Mouse (Mus musculus): ENCODE data around the gene Ppp1r9b. TPM values are rescaled to one million over a fixed set of nuclear protein-coding genes. Genes with fewer than 3 reads are reported as not detected.
"Not testable (repeated sequence)": the region's sequence is repeated elsewhere in the genome, so short reads cannot be mapped to it uniquely, and the experiment has no call there.

Ppp1r9b gene
- polyA plus RNA-seq, 1 experiment from 2014 or later = 8.6 TPM

DNA sequence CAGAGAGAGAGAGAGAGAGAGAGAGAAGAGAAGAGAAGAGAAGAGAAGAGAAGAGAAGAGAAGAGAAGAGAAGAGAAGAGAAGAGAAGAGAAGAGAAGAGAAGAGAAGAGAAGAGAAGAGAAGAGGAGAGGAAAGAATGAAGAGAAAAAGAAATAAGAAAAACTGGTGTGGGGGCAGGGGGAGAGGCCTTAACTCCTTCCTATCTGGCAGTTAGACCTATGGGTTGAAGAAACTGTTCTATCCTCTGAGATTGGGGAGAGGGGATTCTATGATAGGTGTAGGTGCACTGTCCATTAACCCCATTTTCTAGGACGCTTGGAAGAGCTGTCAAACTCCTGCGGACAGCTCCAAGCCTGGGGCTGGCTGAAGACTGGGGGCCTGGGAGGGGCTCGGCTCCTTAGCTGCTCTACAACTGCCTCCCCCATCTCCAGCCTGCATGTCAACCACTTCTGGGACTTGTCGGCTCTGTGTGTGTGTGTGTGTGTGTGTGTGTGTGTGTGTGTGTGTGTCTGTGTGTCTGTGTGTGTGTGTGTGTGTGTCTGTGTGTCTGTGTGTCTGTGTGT, 20.1 kb downstream of the Ppp1r9b start:
- H3K27ac ChIP-seq (replicated peaks in 1 of 2; ENCODE audit: control insufficient read depth in 1 of 2, insufficient read depth in 1 of 2, low read depth in 2 of 2, low read length in 2 of 2); H3K27me3 ChIP-seq (ENCODE audit: control insufficient read depth, insufficient read depth, low read length); H3K36me3 ChIP-seq (ENCODE audit: control insufficient read depth, insufficient read depth, low read length); ATAC-seq (ENCODE audit: insufficient number of reproducible peaks, insufficient read depth, low FRiP score, low read depth); H3K9me3 ChIP-seq (ENCODE audit: control insufficient read depth, low read length): not testable (repeated sequence)
- H3K9ac ChIP-seq (ENCODE audit: low read length) = peak overlapping the region; percentile 83; the same call in 1 of the 2 replicates
- WGBS = 14% methylated on average over 4 of the region's 4 CpGs
- peak overlapping the region; percentile 92 for H3K4me2 ChIP-seq (ENCODE audit: low read length)
- H3K4me1 ChIP-seq (ENCODE audit: control insufficient read depth in 2 of 2, insufficient read depth in 2 of 2, low read length in 2 of 2) = peaks cover 34 to 35% of the 10 kb centered on the region in 2 experiments
- H3K4me3 ChIP-seq (ENCODE audit: control insufficient read depth in 1 of 2, insufficient read depth in 1 of 2, low read depth in 1 of 2, low read length in 2 of 2) = peak overlapping the region; percentile 19 to 67; a peak in 3 of 4 replicates

DNA sequence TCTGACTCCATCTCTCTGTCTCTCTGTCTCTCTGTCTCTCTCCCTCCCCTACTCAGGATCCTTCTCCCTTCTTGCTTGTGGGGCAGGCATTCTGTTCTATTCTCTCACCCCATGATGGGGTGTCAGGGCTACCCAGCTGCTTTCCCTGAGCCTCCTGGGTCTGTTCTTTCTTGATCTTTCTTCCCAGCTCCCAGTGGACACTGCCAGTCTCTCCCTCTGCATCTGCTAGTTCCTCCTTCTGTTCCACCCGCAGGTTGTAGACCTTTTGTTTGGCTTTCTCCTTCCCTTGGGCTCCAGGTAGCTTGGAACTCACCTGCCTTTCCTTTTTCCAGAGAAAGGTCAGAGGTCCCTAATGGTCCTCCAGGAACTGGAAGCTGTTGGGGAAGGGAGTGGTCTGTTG, 20.6 kb downstream of the Ppp1r9b start:
- WGBS = 42% methylated on average over 1 of the region's 1 CpGs

DNA sequence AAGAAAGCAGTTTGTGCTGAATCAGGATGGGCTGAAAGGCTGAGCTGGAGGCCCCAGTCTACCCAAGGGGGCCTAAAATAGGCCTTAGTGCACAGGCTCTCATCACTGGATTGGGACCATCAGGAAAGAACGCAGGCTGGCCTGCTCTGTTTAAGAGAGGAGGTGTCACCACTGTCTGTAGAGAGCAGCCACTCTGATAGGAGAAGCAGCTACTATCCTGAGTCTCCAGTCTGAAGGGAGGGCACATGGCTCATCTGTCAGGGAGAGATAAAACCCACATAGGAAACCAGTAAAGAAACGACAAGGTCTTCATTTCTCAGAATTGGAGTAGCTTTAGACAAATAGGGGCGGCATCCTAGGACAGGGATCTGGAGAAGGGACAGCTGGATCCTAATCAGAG, 21.2 kb downstream of the Ppp1r9b start:
- 0 out of 2 replicates have a peak overlapping the region, but pooled peaks have one; percentile 18 for H3K9ac ChIP-seq (ENCODE audit: low read length)
- 27% methylated on average over 3 of the region's 3 CpGs for WGBS
- H3K27me3 ChIP-seq (ENCODE audit: control insufficient read depth, insufficient read depth, low read length) = no peaks in the 10 kb centered on the region
- no peak overlapping the region for H3K4me3 ChIP-seq (ENCODE audit: control insufficient read depth in 1 of 2, insufficient read depth in 1 of 2, low read depth in 1 of 2, low read length in 2 of 2)
- H3K36me3 ChIP-seq (ENCODE audit: control insufficient read depth, insufficient read depth, low read length) = peaks cover 6% of the 10 kb centered on the region; the same call in 1 of the 2 replicates
- peaks cover 27 to 39% of the 10 kb centered on the region in 2 experiments for H3K4me1 ChIP-seq (ENCODE audit: control insufficient read depth in 2 of 2, insufficient read depth in 2 of 2, low read length in 2 of 2)
- peak overlapping the region; percentile 92 for H3K4me2 ChIP-seq (ENCODE audit: low read length)
- H3K9me3 ChIP-seq (ENCODE audit: control insufficient read depth, low read length) = no peaks in the 10 kb centered on the region
- H3K27ac ChIP-seq (replicated peaks in 1 of 2; ENCODE audit: control insufficient read depth in 1 of 2, insufficient read depth in 1 of 2, low read depth in 2 of 2, low read length in 2 of 2) = 0 out of 4 replicates have a peak overlapping the region, but pooled peaks of 1 of the 2 experiments have one; percentile 35
- ATAC-seq (ENCODE audit: insufficient number of reproducible peaks, insufficient read depth, low FRiP score, low read depth) = no peak

More for the DNA sequence above, 20.6 kb downstream of the Ppp1r9b start:
- no peaks in the 10 kb centered on the region for H3K27me3 ChIP-seq (ENCODE audit: control insufficient read depth, insufficient read depth, low read length)
- H3K9me3 ChIP-seq (ENCODE audit: control insufficient read depth, low read length) = no peaks in the 10 kb centered on the region
- H3K27ac ChIP-seq (replicated peaks in 1 of 2; ENCODE audit: control insufficient read depth in 1 of 2, insufficient read depth in 1 of 2, low read depth in 2 of 2, low read length in 2 of 2) = peak overlapping the region in 1 of 2 experiments; percentile 35; a peak in 1 of 4 replicates
- peaks cover 30 to 39% of the 10 kb centered on the region in 2 experiments for H3K4me1 ChIP-seq (ENCODE audit: control insufficient read depth in 2 of 2, insufficient read depth in 2 of 2, low read length in 2 of 2)
- peak overlapping the region; percentile 92 for H3K4me2 ChIP-seq (ENCODE audit: low read length)
- H3K4me3 ChIP-seq (ENCODE audit: control insufficient read depth in 1 of 2, insufficient read depth in 1 of 2, low read depth in 1 of 2, low read length in 2 of 2) = peak overlapping the region; percentile 19 to 67; a peak in 2 of 4 replicates
- peaks cover 4% of the 10 kb centered on the region; the same call in 1 of the 2 replicates for H3K36me3 ChIP-seq (ENCODE audit: control insufficient read depth, insufficient read depth, low read length)
- no peak for ATAC-seq (ENCODE audit: insufficient number of reproducible peaks, insufficient read depth, low FRiP score, low read depth)
- H3K9ac ChIP-seq (ENCODE audit: low read length) = 0 out of 2 replicates have a peak overlapping the region, but pooled peaks have one; percentile 52

DNA sequence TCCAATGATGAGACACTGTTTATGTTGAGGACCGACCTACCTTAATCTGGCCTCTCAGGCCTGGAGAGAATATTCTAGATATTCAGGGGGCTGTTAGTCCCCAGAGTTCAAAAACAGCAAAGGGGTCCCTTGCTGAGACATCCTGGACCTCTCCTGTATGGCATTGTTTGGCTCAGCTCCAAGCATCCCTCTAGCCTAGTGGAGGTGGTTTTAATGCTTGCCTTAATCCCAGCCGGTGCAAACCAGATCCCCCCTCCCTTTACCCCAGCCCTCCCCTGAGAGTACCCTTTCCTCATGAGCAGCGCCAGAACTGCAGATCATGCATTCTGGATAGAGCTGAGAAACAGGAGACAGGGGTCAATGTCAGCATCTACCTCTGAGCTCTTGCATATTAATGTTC, 21.7 kb downstream of the Ppp1r9b start:
- Histone ChIP-seq H3K9ac (ENCODE audit: low read length) (no peak overlapping the region), H3K27ac (replicated peaks in 1 of 2; ENCODE audit: control insufficient read depth in 1 of 2, insufficient read depth in 1 of 2, low read depth in 2 of 2, low read length in 2 of 2) (no peak overlapping the region), H3K9me3 (ENCODE audit: control insufficient read depth, low read length) (no peaks in the 10 kb centered on the region), H3K27me3 (ENCODE audit: control insufficient read depth, insufficient read depth, low read length) (no peaks in the 10 kb centered on the region), H3K4me3 (ENCODE audit: control insufficient read depth in 1 of 2, insufficient read depth in 1 of 2, low read depth in 1 of 2, low read length in 2 of 2) (no peak overlapping the region), H3K36me3 (ENCODE audit: control insufficient read depth, insufficient read depth, low read length) (peaks cover 6% of the 10 kb centered on the region; the same call in 1 of the 2 replicates), H3K4me2 (ENCODE audit: low read length) (no peak overlapping the region), H3K4me1 (ENCODE audit: control insufficient read depth in 2 of 2, insufficient read depth in 2 of 2, low read length in 2 of 2) (peaks cover 26 to 39% of the 10 kb centered on the region in 2 experiments)
- ATAC-seq (ENCODE audit: insufficient number of reproducible peaks, insufficient read depth, low FRiP score, low read depth) = no peak
- WGBS = 38% methylated on average over 3 of the region's 3 CpGs

DNA sequence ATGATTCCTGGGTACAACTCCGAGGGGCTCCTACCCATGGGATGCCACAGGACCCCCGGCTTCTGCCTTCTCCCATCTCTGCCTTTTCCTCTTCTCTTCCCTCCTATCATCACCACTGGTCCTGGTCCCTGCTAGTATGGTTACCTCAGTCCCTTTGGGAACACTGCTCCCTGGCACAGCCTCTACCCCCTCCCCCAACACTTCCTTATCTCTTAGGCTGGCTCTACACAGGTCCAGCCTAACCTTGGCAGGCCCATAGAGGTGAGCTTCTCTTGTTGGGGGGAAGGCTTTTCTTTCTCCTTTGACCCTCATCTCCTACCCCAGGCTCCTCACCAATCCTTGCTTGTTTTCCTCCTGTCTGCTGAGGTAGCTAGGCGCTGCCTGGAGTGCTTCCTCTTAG, 24.6 kb downstream of the Ppp1r9b start:
- H3K9me3 ChIP-seq (ENCODE audit: control insufficient read depth, low read length) = no peaks in the 10 kb centered on the region
- H3K27ac ChIP-seq (replicated peaks in 1 of 2; ENCODE audit: control insufficient read depth in 1 of 2, insufficient read depth in 1 of 2, low read depth in 2 of 2, low read length in 2 of 2) = 0 out of 4 replicates have a peak overlapping the region, but pooled peaks of 1 of the 2 experiments have one; percentile 19
- H3K4me1 ChIP-seq (ENCODE audit: control insufficient read depth in 2 of 2, insufficient read depth in 2 of 2, low read length in 2 of 2) = peaks cover 17 to 27% of the 10 kb centered on the region in 2 experiments; a peak in 3 of 4 replicates
- WGBS = 41% methylated on average over 3 of the region's 3 CpGs
- peaks cover 16% of the 10 kb centered on the region; the same call in 1 of the 2 replicates for H3K36me3 ChIP-seq (ENCODE audit: control insufficient read depth, insufficient read depth, low read length)
- H3K4me3 ChIP-seq (ENCODE audit: control insufficient read depth in 1 of 2, insufficient read depth in 1 of 2, low read depth in 1 of 2, low read length in 2 of 2) = no peak overlapping the region
- H3K4me2 ChIP-seq (ENCODE audit: low read length) = no peak overlapping the region
- peaks cover 11% of the 10 kb centered on the region; the same call in 1 of the 2 replicates for H3K27me3 ChIP-seq (ENCODE audit: control insufficient read depth, insufficient read depth, low read length)
- H3K9ac ChIP-seq (ENCODE audit: low read length) = peak overlapping the region; percentile 34; the same call in 1 of the 2 replicates
- ATAC-seq (ENCODE audit: insufficient number of reproducible peaks, insufficient read depth, low FRiP score, low read depth) = 0 out of 2 replicates have a peak, but pooled peaks have one; percentile 52

DNA sequence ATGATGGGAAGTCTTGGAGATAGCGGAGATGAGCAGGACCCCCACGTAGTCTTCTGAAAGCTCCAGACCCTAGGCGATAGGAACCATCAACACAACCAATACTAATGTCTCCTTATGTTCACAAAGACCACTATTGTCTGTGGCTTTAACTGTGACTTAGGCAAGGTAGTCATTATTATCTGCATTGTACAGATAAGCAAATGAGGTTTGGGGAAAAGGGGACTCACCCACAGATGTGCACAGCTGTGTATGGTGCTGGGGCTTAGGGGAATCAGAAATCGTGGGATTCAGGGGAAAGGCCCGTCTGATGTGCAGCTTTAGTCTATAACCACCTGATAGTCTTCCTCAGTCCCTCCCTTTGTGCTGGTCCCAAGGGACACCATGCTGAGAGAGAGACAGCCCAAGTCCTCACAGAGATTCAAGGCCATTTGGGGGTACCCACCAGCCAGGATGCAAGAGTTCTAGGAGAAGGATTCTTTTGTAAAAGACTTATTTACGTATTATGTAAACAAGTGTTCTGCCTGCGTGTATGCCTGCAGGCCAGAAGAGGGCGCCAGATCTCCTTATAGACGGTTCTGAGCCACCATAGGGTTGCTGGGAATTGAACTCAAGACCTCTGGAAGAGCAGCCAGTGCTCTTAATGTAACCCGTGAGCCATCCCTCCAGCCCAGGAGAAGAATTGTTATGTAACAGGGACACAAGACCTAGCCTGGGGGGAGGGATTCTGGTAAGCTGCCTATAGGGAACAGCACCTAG, 31.6 kb downstream of the Ppp1r9b start:
- H3K4me1 ChIP-seq (ENCODE audit: control insufficient read depth in 2 of 2, insufficient read depth in 2 of 2, low read length in 2 of 2) = no peaks in the 10 kb centered on the region; a peak in 1 of 4 replicates
- no peak for ATAC-seq (ENCODE audit: insufficient number of reproducible peaks, insufficient read depth, low FRiP score, low read depth)
- peaks cover 11% of the 10 kb centered on the region; the same call in 1 of the 2 replicates for H3K27me3 ChIP-seq (ENCODE audit: control insufficient read depth, insufficient read depth, low read length)
- WGBS = 70% methylated on average over 10 of the region's 10 CpGs
- H3K27ac ChIP-seq (replicated peaks in 1 of 2; ENCODE audit: control insufficient read depth in 1 of 2, insufficient read depth in 1 of 2, low read depth in 2 of 2, low read length in 2 of 2) = no peak overlapping the region
- H3K36me3 ChIP-seq (ENCODE audit: control insufficient read depth, insufficient read depth, low read length) = peaks cover 67% of the 10 kb centered on the region
- H3K4me3 ChIP-seq (ENCODE audit: control insufficient read depth in 1 of 2, insufficient read depth in 1 of 2, low read depth in 1 of 2, low read length in 2 of 2) = no peak overlapping the region
- 0 out of 2 replicates have a peak, but pooled peaks cover 3% of the 10 kb centered on the region for H3K9me3 ChIP-seq (ENCODE audit: control insufficient read depth, low read length)
- no peak overlapping the region for H3K9ac ChIP-seq (ENCODE audit: low read length)
- no peak overlapping the region for H3K4me2 ChIP-seq (ENCODE audit: low read length)

DNA sequence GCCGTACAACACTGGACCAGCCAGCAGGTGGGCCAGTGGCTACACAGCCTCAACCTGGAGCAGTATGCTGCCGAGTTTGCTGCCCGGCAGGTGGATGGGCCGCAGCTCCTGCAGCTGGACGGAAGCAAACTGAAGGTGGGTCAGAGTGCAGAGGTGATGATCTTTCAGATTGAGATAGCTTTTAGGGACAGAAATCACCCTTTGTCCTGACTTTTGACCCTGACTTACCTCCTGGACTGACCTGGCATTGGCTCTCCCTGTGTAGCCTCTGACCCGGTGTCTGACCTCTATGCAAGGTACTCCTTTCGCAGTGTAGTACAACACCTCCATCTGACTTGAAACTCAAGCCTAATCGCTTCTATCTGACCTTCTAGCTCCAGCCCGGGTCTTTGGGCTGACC, 32.6 kb downstream of the Ppp1r9b start:
- Histone ChIP-seq H3K27ac (replicated peaks in 1 of 2; ENCODE audit: control insufficient read depth in 1 of 2, insufficient read depth in 1 of 2, low read depth in 2 of 2, low read length in 2 of 2) (no peak overlapping the region), H3K9me3 (ENCODE audit: control insufficient read depth, low read length) (0 out of 2 replicates have a peak, but pooled peaks cover 3% of the 10 kb centered on the region), H3K36me3 (ENCODE audit: control insufficient read depth, insufficient read depth, low read length) (peaks cover 76% of the 10 kb centered on the region), H3K9ac (ENCODE audit: low read length) (no peak overlapping the region), H3K27me3 (ENCODE audit: control insufficient read depth, insufficient read depth, low read length) (peaks cover 11% of the 10 kb centered on the region; the same call in 1 of the 2 replicates), H3K4me3 (ENCODE audit: control insufficient read depth in 1 of 2, insufficient read depth in 1 of 2, low read depth in 1 of 2, low read length in 2 of 2) (no peak overlapping the region), H3K4me1 (ENCODE audit: control insufficient read depth in 2 of 2, insufficient read depth in 2 of 2, low read length in 2 of 2) (no peaks in the 10 kb centered on the region; a peak in 1 of 4 replicates), H3K4me2 (ENCODE audit: low read length) (no peak overlapping the region)
- no peak for ATAC-seq (ENCODE audit: insufficient number of reproducible peaks, insufficient read depth, low FRiP score, low read depth)
- WGBS = 95% methylated on average over 9 of the region's 9 CpGs
